Mouse (Mus musculus): ENCODE measurements around the gene Prok2. TPM values are rescaled to one million over a fixed set of nuclear protein-coding genes. Genes with fewer than 3 reads are reported as not detected.

Gene Prok2
- 1.6 and 1.9 TPM in 2 replicates for polyA plus RNA-seq (2012; rRNA removed)

DNA sequence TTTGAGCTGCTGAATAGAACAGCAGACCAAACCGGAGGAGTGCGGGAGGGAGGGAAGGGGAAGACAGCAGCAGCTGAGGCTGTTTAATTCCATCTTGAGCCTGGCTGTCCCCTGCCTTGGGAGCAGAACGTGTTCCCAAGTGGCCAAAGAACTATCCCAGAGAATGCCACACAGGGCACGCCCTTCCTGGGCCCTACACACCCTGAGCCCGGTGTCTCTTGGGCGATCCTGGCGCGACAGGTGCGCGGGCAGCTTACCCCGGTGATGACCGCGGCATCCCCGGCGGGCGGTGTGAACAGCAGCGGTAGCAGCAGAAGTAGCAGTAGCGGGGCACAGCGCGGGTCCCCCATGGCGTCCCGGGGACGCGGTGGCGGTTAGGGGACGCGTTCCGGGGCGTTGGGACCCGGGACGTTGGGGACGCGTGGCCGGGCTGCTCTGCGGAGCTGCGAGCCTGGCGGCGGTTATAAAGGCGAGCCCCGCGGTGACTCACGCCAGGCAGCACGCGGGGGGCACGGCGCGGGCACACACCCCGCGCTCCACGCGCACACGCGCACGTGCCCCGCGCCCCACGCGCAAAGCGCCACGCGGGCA lies at the start of gene Prok2:
Gene Prok2, minus strand, starts transcription at position 422 of the 591 bp plus-strand sequence.
- no peak for DNase-seq (ENCODE audit: extremely low spot score in 1 of 2, low spot score in 1 of 2)

DNA sequence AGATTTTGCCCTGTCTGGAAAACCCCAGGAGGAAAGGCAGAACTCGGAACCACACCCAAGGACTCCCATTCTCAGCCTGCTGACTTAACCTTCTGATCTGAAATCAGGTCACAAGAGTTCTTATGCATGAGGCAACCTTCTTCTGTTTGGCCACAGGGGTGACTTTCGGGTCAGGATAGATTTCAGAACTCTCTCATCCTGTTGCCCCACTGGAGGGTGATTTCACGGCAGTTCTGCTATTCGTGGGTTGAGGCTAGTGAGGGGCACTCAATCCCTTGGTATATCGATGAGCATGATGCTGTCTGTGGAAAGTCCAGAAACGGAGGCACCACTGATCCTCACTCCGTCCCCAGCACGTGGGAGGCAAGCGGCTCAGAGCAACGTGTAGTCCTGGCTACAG lies 48.5 kb upstream of the Prok2 start:
- DNase-seq (ENCODE audit: extremely low spot score in 1 of 2, low spot score in 1 of 2): no peak

DNA sequence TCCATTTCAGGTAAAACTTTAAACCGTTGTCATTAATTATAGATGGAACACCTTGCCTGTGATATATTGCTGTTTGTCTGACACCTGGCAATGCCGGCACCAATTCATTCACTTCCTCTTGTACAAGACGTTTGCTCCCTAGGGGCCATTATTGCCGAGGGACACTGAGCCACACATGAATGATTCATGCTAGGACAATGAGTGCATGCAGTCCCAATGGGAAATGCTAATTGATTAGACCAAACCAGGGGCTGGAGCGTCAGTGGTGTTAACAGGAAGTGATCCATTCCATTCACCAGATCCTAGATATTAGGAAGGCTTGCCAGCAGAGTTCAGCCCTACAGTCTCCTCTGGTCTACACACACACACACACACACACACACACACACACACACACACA lies 42.3 kb upstream of the Prok2 start:
- DNase-seq (ENCODE audit: extremely low spot score in 1 of 2, low spot score in 1 of 2): no peak

DNA sequence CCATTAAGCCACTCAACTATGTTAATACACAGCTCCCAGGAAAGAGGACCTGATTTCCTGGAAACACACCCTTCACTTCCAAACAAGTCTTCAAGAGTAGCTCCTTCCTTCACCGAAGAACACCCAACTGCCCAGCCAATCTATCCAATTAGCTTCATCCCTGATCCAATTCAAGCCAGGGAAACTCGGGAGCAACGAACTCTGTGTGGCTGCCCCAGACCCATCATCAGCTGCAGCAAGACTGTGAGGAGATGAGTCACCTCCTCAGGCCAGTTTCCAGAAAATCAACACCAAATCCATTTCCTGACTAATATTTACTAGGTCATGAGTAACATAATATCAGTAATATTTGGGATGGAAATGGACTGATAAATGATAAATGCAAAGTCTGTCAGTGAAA lies 38.7 kb upstream of the Prok2 start:
- DNase-seq (ENCODE audit: extremely low spot score in 1 of 2, low spot score in 1 of 2): no peak

DNA sequence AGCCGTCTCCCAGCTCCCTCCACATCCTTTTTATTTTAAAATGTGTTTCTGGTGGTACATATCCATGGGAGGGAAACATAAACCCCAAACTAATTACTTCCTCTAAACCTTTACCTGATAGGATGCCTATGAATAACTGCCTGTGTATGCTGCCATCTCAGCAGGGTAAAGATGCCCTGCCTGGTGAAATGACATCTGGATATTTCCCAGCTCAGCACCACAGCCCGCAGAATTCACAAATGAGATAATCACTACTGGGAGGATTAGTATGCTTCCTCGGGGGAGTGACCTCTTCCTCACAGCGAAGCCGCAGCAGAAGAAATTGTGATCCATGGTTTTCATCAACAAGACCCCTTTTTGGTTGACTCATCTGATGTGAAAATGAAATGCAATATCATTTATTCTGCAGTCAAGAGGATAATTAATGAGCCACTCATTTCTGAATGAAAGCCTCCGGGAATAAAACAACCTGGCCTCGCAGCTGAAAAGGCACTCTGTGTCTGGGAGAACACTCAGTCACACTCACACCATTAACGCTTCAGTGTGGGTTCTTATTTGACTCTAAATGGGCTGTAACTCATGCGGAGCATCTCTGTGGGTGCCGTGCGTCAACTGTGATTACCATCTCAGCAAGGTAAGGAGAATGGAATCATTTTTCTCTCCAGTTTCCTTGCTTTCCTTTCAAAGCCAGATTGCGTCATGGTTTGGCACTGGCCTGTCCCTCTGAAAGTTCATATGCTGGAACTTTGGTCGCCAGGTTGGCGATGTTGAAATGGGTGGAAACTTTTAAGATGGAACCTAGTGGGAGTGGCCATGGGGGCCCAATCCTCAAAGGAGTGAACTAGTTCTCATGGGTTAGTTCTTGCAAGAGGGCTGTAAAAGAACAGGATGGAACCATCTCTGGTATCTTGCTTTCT lies 36.1 kb upstream of the Prok2 start:
- no peak for DNase-seq (ENCODE audit: extremely low spot score in 1 of 2, low spot score in 1 of 2)

GRCm38 (mm10) chr6:99756105-99756504 lies 29.9 kb upstream of the Prok2 start:
- no peak for DNase-seq (ENCODE audit: extremely low spot score in 1 of 2, low spot score in 1 of 2)

DNA sequence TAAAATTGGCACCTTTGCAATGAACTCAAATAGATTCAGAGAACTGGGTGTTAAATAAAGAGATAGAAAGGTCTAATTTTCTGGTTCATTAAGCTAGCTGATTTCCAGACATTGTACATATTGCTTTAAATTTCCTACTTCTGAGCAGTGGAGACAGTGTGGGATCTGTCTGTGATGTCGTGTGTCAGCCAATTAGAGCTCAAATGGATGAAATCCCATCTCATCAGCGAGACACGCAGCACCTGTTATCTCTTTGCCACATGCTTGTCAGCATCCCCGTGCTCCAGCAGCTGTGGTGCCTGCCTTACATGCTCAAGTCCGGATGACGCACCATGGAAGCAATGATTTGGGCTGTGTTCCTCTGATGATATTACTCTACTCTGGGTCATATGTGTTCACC lies 25.1 kb upstream of the Prok2 start:
- no peak for DNase-seq (ENCODE audit: extremely low spot score in 1 of 2, low spot score in 1 of 2)

DNA sequence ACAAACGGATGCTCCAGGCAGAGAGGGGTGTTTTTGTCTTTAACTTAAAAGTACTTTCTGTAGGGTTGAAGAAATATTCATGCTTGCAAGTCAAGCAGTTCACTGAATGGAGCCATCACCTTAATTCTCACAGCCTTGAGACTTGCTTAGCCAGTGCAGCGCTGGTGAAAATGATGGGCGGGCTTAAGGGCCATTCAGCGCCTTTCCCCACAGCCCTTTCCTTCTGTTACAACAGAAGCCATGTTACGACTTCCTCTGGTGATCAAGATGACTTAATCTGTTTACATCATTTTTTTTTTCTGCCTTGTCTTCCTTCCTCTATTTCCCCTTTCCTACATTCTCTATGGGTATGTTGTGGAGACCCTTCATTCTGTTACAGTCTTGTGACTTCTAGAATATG lies 20.1 kb upstream of the Prok2 start:
- no peak for DNase-seq (ENCODE audit: extremely low spot score in 1 of 2, low spot score in 1 of 2)

GRCm38 (mm10) chr6:99742866-99743265 lies 16.7 kb upstream of the Prok2 start:
- no peak for DNase-seq (ENCODE audit: extremely low spot score in 1 of 2, low spot score in 1 of 2)

- no peak for DNase-seq (ENCODE audit: extremely low spot score in 1 of 2, low spot score in 1 of 2)
Measured at GRCm38 (mm10) chr6:99734666-99735065, 8.5 kb upstream of the Prok2 start.

DNA sequence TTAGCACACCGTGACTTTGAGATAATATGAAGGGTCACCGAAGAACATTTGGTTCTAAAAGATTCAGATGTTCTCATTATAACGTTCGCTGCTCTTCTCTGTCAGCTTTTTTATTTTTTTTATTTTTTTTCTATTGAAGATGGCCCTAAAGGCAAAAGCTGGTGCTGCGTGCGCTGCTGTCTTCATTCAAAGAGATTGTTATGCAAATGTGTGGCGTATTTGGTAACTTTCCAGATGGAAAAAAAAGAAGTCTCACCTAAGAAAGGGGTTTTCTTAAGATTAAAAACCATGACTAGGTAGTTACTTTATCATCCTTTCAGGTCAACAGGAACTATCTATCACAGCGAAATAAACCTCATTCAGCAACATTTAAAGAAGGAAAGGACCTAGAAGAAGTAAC lies 6.5 kb upstream of the Prok2 start:
- no peak for DNase-seq (ENCODE audit: extremely low spot score in 1 of 2, low spot score in 1 of 2)

DNA sequence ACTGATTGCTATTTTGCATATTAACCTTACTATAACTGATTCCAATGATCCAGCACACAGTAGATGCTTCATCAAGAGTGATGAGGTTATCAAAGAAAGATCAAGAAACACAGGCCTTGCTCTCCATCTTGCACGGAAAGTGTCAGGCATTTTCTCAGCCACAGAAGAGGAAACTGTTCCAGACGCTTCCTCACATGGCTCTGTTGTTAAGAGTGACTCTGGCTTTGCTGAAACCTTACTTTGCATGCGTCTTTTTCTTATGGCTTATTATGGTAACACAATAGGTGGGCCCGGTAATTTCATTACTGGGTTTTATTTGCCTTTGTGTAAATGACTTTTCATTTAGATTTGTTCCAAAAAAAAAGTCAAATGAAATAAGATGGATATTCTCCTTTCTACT lies 5.7 kb upstream of the Prok2 start:
- no peak for DNase-seq (ENCODE audit: extremely low spot score in 1 of 2, low spot score in 1 of 2)

- no peak for DNase-seq (ENCODE audit: extremely low spot score in 1 of 2, low spot score in 1 of 2)
Measured at GRCm38 (mm10) chr6:99729853-99730252, 3.7 kb upstream of the Prok2 start.

DNA sequence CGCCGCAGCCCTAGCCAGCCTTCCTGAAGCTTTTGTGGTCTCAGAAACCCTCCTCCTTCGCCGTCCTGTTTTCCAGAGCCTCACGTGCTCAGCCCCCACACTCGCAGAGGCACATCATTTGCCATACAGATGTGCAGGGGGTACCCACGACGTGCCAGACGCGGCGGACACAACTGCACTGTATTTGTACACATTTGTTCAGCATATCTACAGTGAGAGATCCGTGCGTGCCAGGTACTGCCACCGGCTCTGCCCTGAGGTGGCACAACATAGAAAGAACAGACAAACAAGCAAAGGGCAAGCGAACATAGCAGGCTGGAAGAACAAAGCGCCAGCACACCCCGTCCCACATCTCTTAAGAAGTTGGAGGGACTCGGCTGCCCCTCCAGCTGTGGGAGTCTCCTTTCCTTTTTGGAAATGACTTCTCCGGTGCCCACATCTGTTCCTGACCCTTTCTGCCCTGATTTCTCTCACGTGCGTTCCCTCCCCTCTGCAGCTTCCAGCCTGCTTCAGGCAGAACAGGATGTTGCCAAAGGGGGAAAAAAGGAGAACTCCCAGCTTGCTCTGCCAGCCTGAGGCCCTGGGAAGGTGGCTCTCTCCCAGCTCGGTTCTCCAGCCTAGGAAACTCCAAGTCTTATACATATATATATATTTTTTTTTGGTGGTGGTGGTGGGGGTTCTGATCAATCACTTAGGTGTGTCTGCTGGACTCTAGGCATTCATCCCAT lies 548 bp upstream of the Prok2 start:
- DNase-seq (ENCODE audit: extremely low spot score in 1 of 2, low spot score in 1 of 2): no peak

DNA sequence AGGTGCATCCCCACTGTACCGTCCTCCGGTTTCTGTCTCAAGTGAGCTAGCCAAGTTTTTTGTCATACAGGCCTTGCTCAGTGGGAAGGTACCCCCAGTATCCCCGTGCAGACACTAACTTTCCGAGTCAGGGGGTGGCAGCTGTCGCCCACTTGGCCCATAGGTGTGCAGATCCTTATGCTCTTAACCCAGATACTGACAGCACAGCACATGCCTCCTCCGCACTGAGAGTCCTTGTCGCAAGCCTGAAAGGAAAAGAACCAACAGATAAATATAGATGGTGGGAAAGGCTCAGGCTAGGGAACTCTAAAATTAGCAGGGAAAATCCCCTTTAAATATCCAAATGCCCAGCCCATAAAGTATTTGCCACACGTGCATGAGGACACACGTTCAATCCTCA lies 3.8 kb downstream of the Prok2 start:
- DNase-seq (ENCODE audit: extremely low spot score in 1 of 2, low spot score in 1 of 2): no peak

- DNase-seq (ENCODE audit: extremely low spot score in 1 of 2, low spot score in 1 of 2): no peak
Measured at GRCm38 (mm10) chr6:99721032-99721431, 5.2 kb downstream of the Prok2 start.

GRCm38 (mm10) chr6:99715913-99716312 lies 10.3 kb downstream of the Prok2 start:
- DNase-seq (ENCODE audit: extremely low spot score in 1 of 2, low spot score in 1 of 2): no peak

- DNase-seq (ENCODE audit: extremely low spot score in 1 of 2, low spot score in 1 of 2): no peak
Measured at GRCm38 (mm10) chr6:99715191-99715590, 11.0 kb downstream of the Prok2 start.

DNA sequence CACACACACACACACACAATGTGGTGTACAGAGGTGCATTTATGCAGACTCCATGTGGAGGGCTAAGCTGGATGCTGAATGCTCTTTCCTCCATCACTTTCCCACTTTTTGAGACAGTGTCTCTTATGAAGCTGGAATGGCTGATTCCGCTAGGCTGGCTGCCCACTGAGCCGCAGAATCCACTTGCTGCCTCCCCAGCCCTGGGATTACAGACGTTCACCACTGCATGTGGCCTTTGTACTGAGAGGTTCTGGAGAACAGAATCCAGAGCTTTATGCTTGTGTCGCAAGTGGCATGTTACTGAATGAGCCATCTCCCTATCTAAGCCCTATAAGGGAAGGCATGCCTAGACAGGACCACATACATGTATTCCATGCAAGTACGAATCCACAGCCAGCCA lies 12.9 kb downstream of the Prok2 start:
- no peak for DNase-seq (ENCODE audit: extremely low spot score in 1 of 2, low spot score in 1 of 2)

- DNase-seq (ENCODE audit: extremely low spot score in 1 of 2, low spot score in 1 of 2): no peak
Measured at GRCm38 (mm10) chr6:99711576-99712101, 14.6 kb downstream of the Prok2 start.

DNA sequence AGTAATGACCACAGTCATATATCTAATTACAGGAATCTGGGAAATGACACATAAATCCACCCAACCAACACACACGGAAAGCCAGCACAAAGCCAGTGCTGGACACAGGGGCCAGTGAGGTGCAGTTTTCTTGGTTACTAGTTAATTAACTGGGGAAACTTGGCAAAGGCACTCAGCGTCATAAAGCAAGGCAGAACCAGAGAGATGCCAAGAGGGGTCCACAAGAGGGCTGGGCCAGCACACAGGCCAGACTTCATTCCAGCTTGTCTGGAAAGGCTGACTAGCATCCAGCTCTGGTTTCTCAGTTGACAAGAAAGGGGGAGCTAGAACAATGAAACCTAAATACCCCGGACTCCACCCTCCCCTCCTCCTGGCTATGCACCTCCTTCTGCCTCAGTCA lies 25.7 kb downstream of the Prok2 start:
- no peak for DNase-seq (ENCODE audit: extremely low spot score in 1 of 2, low spot score in 1 of 2)
